8 mouse cellular contexts compared by ENCODE assay signal in genomic region chr9:41860681-41861080, GRCm38 (mm10).
A peak's percentile ranks its signal among the peaks of the same experiment; 100 is the strongest.
DNase-seq lines count a peak whose midpoint lies in the region; ATAC-seq and TF ChIP-seq lines count a peak whose summit lies in the region.

No protein-coding gene starts in this region.

- no peak overlapping the region for H3K4me2 ChIP-seq in forebrain, postnatal 0 days (ENCODE audit: low read depth)
- no peak overlapping the region for H3K4me2 ChIP-seq in hindbrain, embryonic 11.5 days (replicated peaks; ENCODE audit: low read depth, low read length)

- H3K36me3 ChIP-seq in forebrain, postnatal 0 days (ENCODE audit: insufficient read depth) = no peaks in the 10 kb centered on the region
- H3K36me3 ChIP-seq in hindbrain, embryonic 11.5 days (ENCODE audit: control insufficient read depth, insufficient read depth, low read length) = no peaks in the 10 kb centered on the region

- peak; percentile 70 for DNase-seq in urinary bladder, postnatal 14 days (ENCODE audit: low spot score)
- DNase-seq in urinary bladder, postnatal 10 days (ENCODE audit: low spot score) = no peak
- peak; percentile 85 for DNase-seq in forebrain, postnatal 0 days
- peak; percentile 60 for DNase-seq in hindbrain, embryonic 11.5 days (ENCODE audit: low spot score)
- peak; percentile 51 to 61 for DNase-seq in layer of hippocampus, postnatal 10 days (ENCODE audit: low spot score in 2 of 2)
- peak; percentile 25 for DNase-seq in lung, postnatal 36 days
- peak; percentile 59 for DNase-seq in right cerebral cortex, postnatal 25 days

- peaks cover 21% of the 10 kb centered on the region for H3K4me1 ChIP-seq in forebrain, postnatal 0 days (ENCODE audit: insufficient read depth)
- H3K4me1 ChIP-seq in hindbrain, embryonic 11.5 days (replicated peaks; ENCODE audit: control insufficient read depth, insufficient read depth, low read length) = no peaks in the 10 kb centered on the region

- H3K27me3 ChIP-seq in forebrain, postnatal 0 days (ENCODE audit: insufficient read depth, low read length) = no peaks in the 10 kb centered on the region
- H3K27me3 ChIP-seq in hindbrain, embryonic 11.5 days (ENCODE audit: control insufficient read depth, insufficient read depth, low read length) = no peaks in the 10 kb centered on the region

- no peak overlapping the region for H3K4me3 ChIP-seq in forebrain, postnatal 0 days (ENCODE audit: low read depth, low read length)
- no peak overlapping the region for H3K4me3 ChIP-seq in hindbrain, embryonic 11.5 days (ENCODE audit: low read depth, low read length)

- H3K9ac ChIP-seq in forebrain, postnatal 0 days = no peak overlapping the region
- no peak overlapping the region for H3K9ac ChIP-seq in hindbrain, embryonic 11.5 days (ENCODE audit: low read depth, low read length)

- no peak for TF ChIP-seq CTCF in forebrain, postnatal 0 days (IDR thresholded peaks at IDR 0.05; ENCODE audit: low read depth)

- H3K9me3 ChIP-seq in forebrain, postnatal 0 days (ENCODE audit: low read length) = no peaks in the 10 kb centered on the region
- no peaks in the 10 kb centered on the region for H3K9me3 ChIP-seq in hindbrain, embryonic 11.5 days (ENCODE audit: control insufficient read depth, low read length)

- 2% methylated on average over 4 of the region's 4 CpGs for WGBS in forebrain, postnatal 0 days
- WGBS in hindbrain, embryonic 11.5 days = 29% methylated on average over 4 of the region's 4 CpGs

- peak overlapping the region; percentile 75 for H3K27ac ChIP-seq in forebrain, postnatal 0 days (ENCODE audit: low read depth, low read length)
- H3K27ac ChIP-seq in hindbrain, embryonic 11.5 days (ENCODE audit: low read depth, low read length) = no peak overlapping the region

- peak; percentile 87 for ATAC-seq in forebrain, postnatal 0 days
- peak; percentile 78 for ATAC-seq in hindbrain, embryonic 11.5 days (ENCODE audit: low FRiP score)
- no peak for ATAC-seq in activated CD4-positive, CD25-positive, alpha-beta regulatory T cell, adult 4 months
